Mouse (Mus musculus): ENCODE results near the gene Nphs2. TPM values are rescaled to one million over a fixed set of nuclear protein-coding genes. Genes with fewer than 3 reads are reported as not detected.

The Nphs2 gene
- polyA plus RNA-seq, 1 experiment from 2014 or later, result 0.04 TPM

- Histone ChIP-seq H3K9ac (ENCODE audit: low read depth, low read length) (no peak overlapping the region), H3K27me3 (replicated peaks; ENCODE audit: control insufficient read depth, insufficient read depth, low read length) (no peaks in the 10 kb centered on the region), H3K27ac (ENCODE audit: low read depth, low read length) (no peak overlapping the region), H3K9me3 (ENCODE audit: control insufficient read depth) (no peaks in the 10 kb centered on the region), H3K36me3 (ENCODE audit: control insufficient read depth, insufficient read depth) (no peaks in the 10 kb centered on the region), H3K4me3 (ENCODE audit: low read depth, low read length) (no peak overlapping the region), H3K4me1 (replicated peaks; ENCODE audit: control insufficient read depth, insufficient read depth, low read length) (no peaks in the 10 kb centered on the region), H3K4me2 (replicated peaks; ENCODE audit: low read depth) (no peak overlapping the region)
- no peak for TF ChIP-seq CTCF (IDR thresholded peaks at IDR 0.05; ENCODE audit: low read depth)
- no peak for ATAC-seq
- 96% methylated on average over 6 of the region's 6 CpGs for WGBS
Measured at GRCm38 (mm10) chr1:156290016-156290415, 20.5 kb upstream of the Nphs2 start.

GRCm38 (mm10) chr1:156302911-156303749, 7.4 kb upstream of the Nphs2 start, which contains the start of gene Tdrd5:
TSS of gene Tdrd5 (minus strand) at chr1:156303664.
- H3K27ac ChIP-seq (ENCODE audit: low read depth, low read length), result no peak within 1 kb of the TSS
- peak within 1 kb of the TSS; percentile 42; the same call in 1 of the 2 replicates for H3K9ac ChIP-seq (ENCODE audit: low read depth, low read length)
- H3K36me3 ChIP-seq (ENCODE audit: control insufficient read depth, insufficient read depth), result no peaks in the 10 kb centered on the region
- peak; percentile 25; the same call in 1 of the 2 replicates for ATAC-seq
- WGBS, result under 1% methylated on average over 74 of the region's 85 CpGs
- H3K4me3 ChIP-seq (ENCODE audit: low read depth, low read length), result peak within 1 kb of the TSS; percentile 66
- H3K9me3 ChIP-seq (ENCODE audit: control insufficient read depth), result no peaks in the 10 kb centered on the region
- 0 out of 2 replicates have a peak, but pooled peaks cover 3% of the 10 kb centered on the region for H3K4me1 ChIP-seq (replicated peaks; ENCODE audit: control insufficient read depth, insufficient read depth, low read length)
- H3K27me3 ChIP-seq (replicated peaks; ENCODE audit: control insufficient read depth, insufficient read depth, low read length), result peaks cover 24% of the 10 kb centered on the region
- H3K4me2 ChIP-seq (replicated peaks; ENCODE audit: low read depth), result peak within 1 kb of the TSS; percentile 97
- no peak for TF ChIP-seq CTCF (IDR thresholded peaks at IDR 0.05; ENCODE audit: low read depth)

- H3K27ac ChIP-seq (ENCODE audit: low read depth, low read length), result no peak overlapping the region
- WGBS, result 69% methylated on average over 1 of the region's 1 CpGs
- no peak overlapping the region for H3K9ac ChIP-seq (ENCODE audit: low read depth, low read length)
- H3K27me3 ChIP-seq (replicated peaks; ENCODE audit: control insufficient read depth, insufficient read depth, low read length), result peaks cover 36% of the 10 kb centered on the region
- H3K4me2 ChIP-seq (replicated peaks; ENCODE audit: low read depth), result no peak overlapping the region
- 0 out of 2 replicates have a peak, but pooled peaks cover under 1% of the 10 kb centered on the region for H3K4me1 ChIP-seq (replicated peaks; ENCODE audit: control insufficient read depth, insufficient read depth, low read length)
- H3K36me3 ChIP-seq (ENCODE audit: control insufficient read depth, insufficient read depth), result no peaks in the 10 kb centered on the region
- no peak overlapping the region for H3K4me3 ChIP-seq (ENCODE audit: low read depth, low read length)
- ATAC-seq, result no peak
- H3K9me3 ChIP-seq (ENCODE audit: control insufficient read depth), result no peaks in the 10 kb centered on the region
- no peak for TF ChIP-seq CTCF (IDR thresholded peaks at IDR 0.05; ENCODE audit: low read depth)
Measured at GRCm38 (mm10) chr1:156308595-156308994, 1.9 kb upstream of the Nphs2 start.

- 90% methylated on average over 9 of the region's 9 CpGs for WGBS
- TF ChIP-seq CTCF (IDR thresholded peaks at IDR 0.05; ENCODE audit: low read depth), result no peak
- no peak overlapping the region for H3K4me2 ChIP-seq (replicated peaks; ENCODE audit: low read depth)
- H3K27ac ChIP-seq (ENCODE audit: low read depth, low read length), result no peak overlapping the region
- H3K27me3 ChIP-seq (replicated peaks; ENCODE audit: control insufficient read depth, insufficient read depth, low read length), result no peaks in the 10 kb centered on the region
- no peak overlapping the region for H3K4me3 ChIP-seq (ENCODE audit: low read depth, low read length)
- H3K36me3 ChIP-seq (ENCODE audit: control insufficient read depth, insufficient read depth), result no peaks in the 10 kb centered on the region
- no peak for ATAC-seq
- H3K9me3 ChIP-seq (ENCODE audit: control insufficient read depth), result no peaks in the 10 kb centered on the region
- H3K9ac ChIP-seq (ENCODE audit: low read depth, low read length), result no peak overlapping the region
- H3K4me1 ChIP-seq (replicated peaks; ENCODE audit: control insufficient read depth, insufficient read depth, low read length), result no peaks in the 10 kb centered on the region
Measured at GRCm38 (mm10) chr1:156323126-156323525, 12.6 kb downstream of the Nphs2 start.

GRCm38 (mm10) chr1:156340847-156341246, 30.3 kb downstream of the Nphs2 start:
- no peak for TF ChIP-seq CTCF (IDR thresholded peaks at IDR 0.05; ENCODE audit: low read depth)
- Histone ChIP-seq H3K27me3 (replicated peaks; ENCODE audit: control insufficient read depth, insufficient read depth, low read length) (no peaks in the 10 kb centered on the region), H3K9ac (ENCODE audit: low read depth, low read length) (no peak overlapping the region), H3K4me1 (replicated peaks; ENCODE audit: control insufficient read depth, insufficient read depth, low read length) (no peaks in the 10 kb centered on the region), H3K4me2 (replicated peaks; ENCODE audit: low read depth) (no peak overlapping the region), H3K4me3 (ENCODE audit: low read depth, low read length) (no peak overlapping the region), H3K27ac (ENCODE audit: low read depth, low read length) (no peak overlapping the region), H3K36me3 (ENCODE audit: control insufficient read depth, insufficient read depth) (no peaks in the 10 kb centered on the region), H3K9me3 (ENCODE audit: control insufficient read depth) (no peaks in the 10 kb centered on the region)
- WGBS, result 73% methylated on average over 4 of the region's 4 CpGs
- ATAC-seq, result no peak

- Histone ChIP-seq H3K27me3 (replicated peaks; ENCODE audit: control insufficient read depth, insufficient read depth, low read length) (no peaks in the 10 kb centered on the region), H3K36me3 (ENCODE audit: control insufficient read depth, insufficient read depth) (no peaks in the 10 kb centered on the region), H3K4me1 (replicated peaks; ENCODE audit: control insufficient read depth, insufficient read depth, low read length) (no peaks in the 10 kb centered on the region), H3K27ac (ENCODE audit: low read depth, low read length) (no peak overlapping the region), H3K4me3 (ENCODE audit: low read depth, low read length) (no peak overlapping the region), H3K9ac (ENCODE audit: low read depth, low read length) (no peak overlapping the region), H3K9me3 (ENCODE audit: control insufficient read depth) (no peaks in the 10 kb centered on the region), H3K4me2 (replicated peaks; ENCODE audit: low read depth) (no peak overlapping the region)
- ATAC-seq, result no peak
- no peak for TF ChIP-seq CTCF (IDR thresholded peaks at IDR 0.05; ENCODE audit: low read depth)
- 66% methylated on average over 4 of the region's 4 CpGs for WGBS
Measured at GRCm38 (mm10) chr1:156344433-156344832, 33.9 kb downstream of the Nphs2 start.
